In genomic region chr4:133931349-133931748, GRCm38 (mm10) we compare ENCODE assay signal across 8 mouse cellular contexts. TPM values are rescaled to one million over a fixed set of nuclear protein-coding genes. Genes with fewer than 3 reads are reported as not detected.
A peak's percentile ranks its signal among the peaks of the same experiment; 100 is the strongest.
DNase-seq lines count a peak whose midpoint lies in the region; ATAC-seq and TF ChIP-seq lines count a peak whose summit lies in the region.

No protein-coding gene starts in this region.

- H3K4me3 ChIP-seq in CH12.LX (replicated peaks in 1 of 3; ENCODE audit: low read depth in 2 of 3, low read length in 2 of 3, poor library complexity in 1 of 3), result no peak overlapping the region
- H3K4me3 ChIP-seq in liver, embryonic 12.5 days, result no peak overlapping the region
- no peak overlapping the region for H3K4me3 ChIP-seq in forebrain, embryonic 16.5 days (replicated peaks; ENCODE audit: low read length)

- ATAC-seq in Patski, result no peak
- ATAC-seq in liver, embryonic 12.5 days, result no peak
- ATAC-seq in forebrain, embryonic 16.5 days, result no peak

- no peaks in the 10 kb centered on the region for H3K79me2 ChIP-seq in CH12.LX (replicated peaks; ENCODE audit: control insufficient read depth, extremely low read depth, insufficient read depth, poor library complexity, severe bottlenecking)

- no peaks in the 10 kb centered on the region for H3K9me3 ChIP-seq in CH12.LX (replicated peaks; ENCODE audit: low read length)
- no peaks in the 10 kb centered on the region for H3K9me3 ChIP-seq in liver, embryonic 12.5 days (replicated peaks)
- H3K9me3 ChIP-seq in forebrain, embryonic 16.5 days (ENCODE audit: control insufficient read depth, low read length), result no peaks in the 10 kb centered on the region

- TF ChIP-seq CTCF in CH12.LX (conservative IDR thresholded peaks at IDR 0.05 in 1 of 2, IDR thresholded peaks at IDR 0.05 in 1 of 2; ENCODE audit: low read depth in 2 of 2, low read length in 2 of 2), result peak; percentile 49 to 55
- TF ChIP-seq CTCF in Patski (IDR thresholded peaks at IDR 0.05), result peak; percentile 60

- 4% methylated on average over 10 of the region's 10 CpGs for WGBS in liver, embryonic 12.5 days (ENCODE audit: insufficient replicate concordance)
- WGBS in forebrain, embryonic 16.5 days, result 15% methylated on average over 10 of the region's 10 CpGs

- intact Hi-C loops in gastrocnemius, postnatal 36 days (cut with DNase I), result no loop called here

- peaks cover 2 to 15% of the 10 kb centered on the region in 2 experiments; a peak in 2 of 4 replicates for H3K4me1 ChIP-seq in CH12.LX (ENCODE audit: control insufficient read depth in 1 of 2, insufficient read depth in 2 of 2)
- H3K4me1 ChIP-seq in liver, embryonic 12.5 days, result peaks cover 31% of the 10 kb centered on the region
- H3K4me1 ChIP-seq in forebrain, embryonic 16.5 days (replicated peaks; ENCODE audit: control insufficient read depth, insufficient read depth, low read length), result no peaks in the 10 kb centered on the region

- CTCF ChIA-PET in Patski (lab: Charles Lee), result interaction anchor here (0.6 kb wide), 1 partner anchor 290 kb away, joined by 3 read pairs; no protein-coding TSS in a partner anchor

- no peaks in the 10 kb centered on the region for H3K36me3 ChIP-seq in CH12.LX (replicated peaks in 1 of 2; ENCODE audit: control insufficient read depth in 1 of 2, insufficient read depth in 1 of 2, low read length in 1 of 2)
- no peaks in the 10 kb centered on the region for H3K36me3 ChIP-seq in liver, embryonic 12.5 days
- H3K36me3 ChIP-seq in forebrain, embryonic 16.5 days (ENCODE audit: control insufficient read depth, insufficient read depth), result no peaks in the 10 kb centered on the region

- TF ChIP-seq RAD21 in CH12.LX (IDR thresholded peaks at IDR 0.05; ENCODE audit: low read depth, low read length), result peak; percentile 2

- dilution Hi-C loops in CH12.LX (cut with MboI; ENCODE audit: extremely low pct_ligation_motif_present, extremely low pct_unique_long_range_greater_than_20kb, low sequenced_read_pairs), result no loop called here

- no peak for TF ChIP-seq POLR2A in CH12.LX (IDR thresholded peaks at IDR 0.05; ENCODE audit: low read depth, low read length)

- no peak overlapping the region for H3K4me2 ChIP-seq in CH12.LX (ENCODE audit: insufficient read depth, low read depth, poor library complexity, severe bottlenecking)
- H3K4me2 ChIP-seq in liver, embryonic 12.5 days, result peak overlapping the region; percentile 24; the same call in 1 of the 2 replicates
- H3K4me2 ChIP-seq in forebrain, embryonic 16.5 days (ENCODE audit: low read length), result no peak overlapping the region

- POLR2A ChIA-PET in Patski (lab: Charles Lee), result interaction anchor here (0.6 kb wide), 1 partner anchor 236 kb away, joined by 3 read pairs; no protein-coding TSS in a partner anchor

- no peak overlapping the region for H3K9ac ChIP-seq in CH12.LX (ENCODE audit: insufficient read depth, low read depth)
- no peak overlapping the region for H3K9ac ChIP-seq in liver, embryonic 12.5 days
- no peak overlapping the region for H3K9ac ChIP-seq in forebrain, embryonic 16.5 days (replicated peaks; ENCODE audit: low read depth, low read length)

- DNase-seq in kidney, adult 18-20 months, result peak; percentile 11
- DNase-seq in kidney, adult 8-10 months, result no peak
- DNase-seq in CH12.LX (ENCODE audit: extremely low read depth) (peak; percentile 37), Patski (ENCODE audit: low read depth, low spot score) (no peak)
- no peak for DNase-seq in urinary bladder, postnatal 14 days (ENCODE audit: low spot score)
- DNase-seq in gastrocnemius, postnatal 36 days, result no peak

- in situ Hi-C loops in CH12.LX (cut with MboI; ENCODE audit: low pct_ligation_motif_present, low pct_unique_long_range_greater_than_20kb, low sequenced_read_pairs) (no loop called here), Patski (cut with MboI; ENCODE audit: low pct_unique_long_range_greater_than_20kb) (no loop called here)

- no peak for TF ChIP-seq EP300 in CH12.LX (IDR thresholded peaks at IDR 0.05; ENCODE audit: low read length)

- H3K27ac ChIP-seq in CH12.LX (ENCODE audit: insufficient read depth, low read depth), result no peak overlapping the region
- no peak overlapping the region for H3K27ac ChIP-seq in liver, embryonic 12.5 days
- no peak overlapping the region for H3K27ac ChIP-seq in forebrain, embryonic 16.5 days (ENCODE audit: low read length)

- H3K27me3 ChIP-seq in CH12.LX (replicated peaks) (no peaks in the 10 kb centered on the region), Patski (no peaks in the 10 kb centered on the region)
- H3K27me3 ChIP-seq in liver, embryonic 12.5 days (replicated peaks), result no peaks in the 10 kb centered on the region
- H3K27me3 ChIP-seq in forebrain, embryonic 16.5 days (replicated peaks; ENCODE audit: control insufficient read depth, insufficient read depth, low read length), result no peaks in the 10 kb centered on the region

TF ChIP-seq in CH12.LX, 34 proteins besides CTCF, POLR2A, EP300 and RAD21:
- TF ChIP-seq MAZ (IDR thresholded peaks at IDR 0.05; ENCODE audit: low read depth, low read length) (no peak), JUND (conservative IDR thresholded peaks at IDR 0.05; ENCODE audit: low read depth, low read length) (no peak), ZNF384 (IDR thresholded peaks at IDR 0.05; ENCODE audit: low read depth, low read length) (peak; percentile 95)

RNA-seq across cellular contexts. Expression of gene Hmgn2, which starts 37.1 kb away (rescaled TPM):
- total RNA-seq in CH12.LX (2012; rRNA removed), result 157 and 196 TPM in 2 replicates
- total RNA-seq in CH12.LX (2014; rRNA removed), result 161 and 168 TPM in 2 replicates
- polyA plus RNA-seq in CH12.LX (2012; ENCODE audit: insufficient read length, low read depth), result 195 and 299 TPM in 2 replicates
- polyA plus RNA-seq in Patski (2021), result 170 TPM
- 971 and 1,001 TPM in 2 replicates for polyA plus RNA-seq in liver, embryonic 12.5 days (2016; fragmentation: Nextera tagmentation; extraction: Ambion mirVana)
- polyA plus RNA-seq in forebrain, embryonic 16.5 days (2015; fragmentation: Nextera tagmentation; extraction: Ambion mirVana), result 1,750 and 1,938 TPM in 2 replicates
- total RNA-seq in gastrocnemius, postnatal 36 days (2021), result 10 to 100 TPM; 31.8 to 54.4 TPM

RNA-seq across cellular contexts. Expression of gene Rps6ka1, which starts 43.8 kb away (rescaled TPM):
- total RNA-seq in CH12.LX (2012; rRNA removed), result 118 and 130 TPM in 2 replicates
- 70.4 and 72.5 TPM in 2 replicates for total RNA-seq in CH12.LX (2014; rRNA removed)
- polyA plus RNA-seq in CH12.LX (2012; ENCODE audit: insufficient read length, low read depth), result 113 and 123 TPM in 2 replicates
- 58.1 TPM for polyA plus RNA-seq in Patski (2021)
- 60.9 and 63.1 TPM in 2 replicates for polyA plus RNA-seq in liver, embryonic 12.5 days (2016; fragmentation: Nextera tagmentation; extraction: Ambion mirVana)
- polyA plus RNA-seq in forebrain, embryonic 16.5 days (2015; fragmentation: Nextera tagmentation; extraction: Ambion mirVana), result 17.6 and 19.2 TPM in 2 replicates
- 1 to 10 TPM; 4.9 to 6.1 TPM for total RNA-seq in gastrocnemius, postnatal 36 days (2021)

Comparison
In these comparisons a context has a peak if more than half of its experiments do, and no peak if none do; other contexts are left out.
1. DNase-seq: peak in kidney, adult 18-20 months (single experiment) and CH12.LX (single experiment); none in kidney, adult 8-10 months (0 of 2), Patski (single experiment), urinary bladder, postnatal 14 days (single experiment) and gastrocnemius, postnatal 36 days (0 of 2).